Mouse (Mus musculus) cortical plate, adult 2 months (tissue): ENCODE results near the gene Txnrd3.

Source experiments
- CTCF ChIP-seq: fragments of 200-500 bp; IDR thresholded peaks from 2 replicates; pipeline ENCODE4 v1.5.1; 2011; ENCODE audit warnings: mild to moderate bottlenecking, control low read depth, low read length; ENCODE audit not compliant: insufficient read depth; ENCODE audit errors: extremely low read depth
- POLR2A ChIP-seq: fragments of 200-500 bp; IDR thresholded peaks from 2 replicates; pipeline ENCODE4 v1.6.1; 2011; ENCODE audit warnings: mild to moderate bottlenecking, low read length, control low read depth; ENCODE audit not compliant: insufficient read depth; ENCODE audit errors: extremely low read depth

- TF ChIP-seq POLR2A = no peak
- peak; percentile 72 for TF ChIP-seq CTCF
Observed at GRCm38 (mm10) chr6:89631809-89632562, 11.8 kb upstream of the Txnrd3 start.
